Mouse (Mus musculus) liver, adult 2 months (tissue): Measurements from ENCODE around the gene Grik1.

Source experiments
- CTCF ChIP-seq: fragments of 200-500 bp; IDR thresholded peaks from 2 replicates; pipeline ENCODE4 v1.5.1; 2011; ENCODE audit warnings: low read depth, low read length, control low read depth
- POLR2A ChIP-seq: fragments of 200-500 bp; IDR thresholded peaks from 2 replicates; pipeline ENCODE4 v1.6.1; 2011; ENCODE audit warnings: low read length, control low read depth; ENCODE audit not compliant: insufficient read depth; ENCODE audit errors: extremely low read depth

GRCm38 (mm10) chr16:87931358-87931757 lies 358.7 kb downstream of the Grik1 start:
- TF ChIP-seq CTCF (no peak), POLR2A (no peak)
